9 mouse cellular contexts compared by ENCODE assay signal in the genomic region with DNA sequence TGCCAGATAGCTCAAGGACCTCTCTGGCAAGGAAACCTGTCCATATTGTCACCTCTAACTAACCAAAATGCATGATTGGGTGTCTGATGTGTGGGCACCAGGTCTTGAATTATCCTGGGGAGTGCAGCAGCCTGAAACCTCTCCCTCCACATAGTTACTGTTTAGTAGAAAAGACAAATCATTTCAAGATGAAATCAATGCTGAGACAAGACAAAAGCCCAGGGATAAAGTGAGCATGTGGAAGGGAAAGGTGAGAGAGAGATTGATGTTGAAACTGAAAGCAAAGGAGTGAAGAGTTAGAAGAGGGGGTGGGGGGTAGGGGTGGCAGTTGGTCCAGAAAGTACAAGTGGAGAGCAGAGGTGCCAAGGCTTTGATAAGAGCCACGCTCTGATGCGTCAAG. TPM values are rescaled to one million over a fixed set of nuclear protein-coding genes. Genes with fewer than 3 reads are reported as not detected.
DNase-seq lines count a peak whose midpoint lies in the region; ATAC-seq lines count a peak whose summit lies in the region.
"Had no signal": no experiment of that assay in that cellular context is flagged by ENCODE, and none has a peak within 500 bp of the region (broad histone marks: within the 10 kb centered on the region; RNA-seq: fewer than 3 reads in every experiment).

No protein-coding gene starts in this region.

- no peak overlapping the region for H3K9ac ChIP-seq in heart, embryonic 14.5 days (ENCODE audit: low read length)
- no peak overlapping the region for H3K9ac ChIP-seq in midbrain, embryonic 12.5 days (replicated peaks)

- H3K27me3 ChIP-seq in heart, embryonic 14.5 days (ENCODE audit: control insufficient read depth, insufficient read depth, low read length), result no peaks in the 10 kb centered on the region
- peaks cover 16% of the 10 kb centered on the region for H3K27me3 ChIP-seq in hindbrain, embryonic 10.5 days (ENCODE audit: insufficient read depth, poor library complexity, severe bottlenecking)
- H3K27me3 ChIP-seq in midbrain, embryonic 12.5 days, result no peaks in the 10 kb centered on the region

- 73% methylated on average over 2 of the region's 2 CpGs for WGBS in heart, embryonic 14.5 days
- 65% methylated on average over 2 of the region's 2 CpGs for WGBS in hindbrain, embryonic 10.5 days
- 71% methylated on average over 2 of the region's 2 CpGs for WGBS in midbrain, embryonic 12.5 days

- H3K27ac ChIP-seq in heart, embryonic 14.5 days (replicated peaks in 1 of 2; ENCODE audit: control insufficient read depth in 1 of 2, insufficient read depth in 1 of 2, low read depth in 2 of 2, low read length in 2 of 2), result no peak overlapping the region
- no peak overlapping the region for H3K27ac ChIP-seq in hindbrain, embryonic 10.5 days
- H3K27ac ChIP-seq in midbrain, embryonic 12.5 days (replicated peaks), result no peak overlapping the region

- peak overlapping the region; percentile 75 for H3K4me2 ChIP-seq in heart, embryonic 14.5 days (ENCODE audit: low read length)
- peak overlapping the region; percentile 86 for H3K4me2 ChIP-seq in midbrain, embryonic 12.5 days (replicated peaks)

- no peak for ATAC-seq in heart, embryonic 14.5 days (ENCODE audit: insufficient number of reproducible peaks, insufficient read depth, low FRiP score, low read depth)
- ATAC-seq in midbrain, embryonic 12.5 days (ENCODE audit: low FRiP score, low read depth), result no peak

- H3K9me3 ChIP-seq in heart, embryonic 14.5 days (ENCODE audit: control insufficient read depth, low read length), result no peaks in the 10 kb centered on the region
- no peaks in the 10 kb centered on the region for H3K9me3 ChIP-seq in hindbrain, embryonic 10.5 days
- H3K9me3 ChIP-seq in midbrain, embryonic 12.5 days, result no peaks in the 10 kb centered on the region

- DNase-seq in heart, postnatal 10 days, result no peak
- peak; percentile 41 for DNase-seq in A20 (ENCODE audit: low read depth, low spot score)
- no peak for DNase-seq in hindbrain, embryonic 10.5 days (ENCODE audit: low spot score)
- no peak for DNase-seq in frontal cortex, postnatal 36 days (ENCODE audit: low spot score in 2 of 2)
- DNase-seq in left cerebral cortex, adult 11 months (ENCODE audit: low spot score), result no peak
- DNase-seq in cerebellum, postnatal 4 days (ENCODE audit: low spot score in 2 of 2), result no peak
- DNase-seq: kidney, postnatal 25 days had no signal

- H3K4me3 ChIP-seq in heart, embryonic 14.5 days (ENCODE audit: control insufficient read depth in 1 of 2, insufficient read depth in 1 of 2, low read depth in 1 of 2, low read length in 2 of 2), result peak overlapping the region in 1 of 2 experiments; percentile 91; a peak in 1 of 4 replicates
- H3K4me3 ChIP-seq in hindbrain, embryonic 10.5 days, result peak overlapping the region; percentile 75; the same call in 1 of the 2 replicates
- no peak overlapping the region for H3K4me3 ChIP-seq in midbrain, embryonic 12.5 days

- H3K4me1 ChIP-seq in heart, embryonic 14.5 days (ENCODE audit: control insufficient read depth in 2 of 2, insufficient read depth in 2 of 2, low read length in 2 of 2), result peaks cover 6 to 18% of the 10 kb centered on the region in 2 experiments
- H3K4me1 ChIP-seq in hindbrain, embryonic 10.5 days (replicated peaks), result peaks cover 40% of the 10 kb centered on the region
- peaks cover 30% of the 10 kb centered on the region for H3K4me1 ChIP-seq in midbrain, embryonic 12.5 days

- no peaks in the 10 kb centered on the region for H3K36me3 ChIP-seq in heart, embryonic 14.5 days (ENCODE audit: control insufficient read depth, insufficient read depth, low read length)
- H3K36me3 ChIP-seq in hindbrain, embryonic 10.5 days, result no peaks in the 10 kb centered on the region
- no peaks in the 10 kb centered on the region for H3K36me3 ChIP-seq in midbrain, embryonic 12.5 days

- intact Hi-C loops in heart, postnatal 10 days (cut with DNase I), result no loop called here

RNA-seq across cellular contexts. Expression of gene Tspan14, which starts 1.4 kb away (rescaled TPM):
- 43.4 and 45.2 TPM in 2 replicates for polyA plus RNA-seq in heart, embryonic 14.5 days (2014; fragmentation: Nextera tagmentation; extraction: Ambion mirVana)
- 10 to 100 TPM; 28.1 to 30.4 TPM for total RNA-seq in heart, postnatal 10 days (2021)
- polyA plus RNA-seq in hindbrain, embryonic 10.5 days (2016; fragmentation: Nextera tagmentation; extraction: Ambion mirVana), result 95.5 and 95.7 TPM in 2 replicates
- 87.3 and 88.5 TPM in 2 replicates for polyA plus RNA-seq in midbrain, embryonic 12.5 days (2016; fragmentation: Nextera tagmentation; extraction: Ambion mirVana)

RNA-seq across cellular contexts. Expression of gene Fam213a, which starts 45.5 kb away (rescaled TPM):
- 42.2 and 46.7 TPM in 2 replicates for polyA plus RNA-seq in heart, embryonic 14.5 days (2014; fragmentation: Nextera tagmentation; extraction: Ambion mirVana)
- 10 to 100 TPM; 16.1 to 32.2 TPM for total RNA-seq in heart, postnatal 10 days (2021)
- polyA plus RNA-seq in hindbrain, embryonic 10.5 days (2016; fragmentation: Nextera tagmentation; extraction: Ambion mirVana), result 45.2 and 52.6 TPM in 2 replicates
- 46.7 and 52.6 TPM in 2 replicates for polyA plus RNA-seq in midbrain, embryonic 12.5 days (2016; fragmentation: Nextera tagmentation; extraction: Ambion mirVana)
